Mouse (Mus musculus) midbrain, embryonic 14.5 days (tissue): Measurements from ENCODE around the gene Macc1. TPM values are rescaled to one million over a fixed set of nuclear protein-coding genes. Genes with fewer than 3 reads are reported as not detected.

Source experiments
- ATAC-seq: fragments of 200-750 bp; cut with Nextera tagmentation; 2 replicates; pipeline ENCODE4 v1.8.0; 2017; ENCODE audit warnings: moderate number of reproducible peaks, moderate library complexity; ENCODE audit not compliant: low FRiP score, low TSS enrichment
- DNase-seq: peaks from one replicate; pipeline ENCODE4 v3.0.0-alpha.2; 2015
- H3K27ac ChIP-seq: fragments of 300-500 bp; sonication (generic); replicated peaks from 2 replicates; pipeline ENCODE4 v1.5.1; 2014; ENCODE audit warnings: mild to moderate bottlenecking, low read depth, low read length, moderate library complexity
- H3K27me3 ChIP-seq: fragments of 300-500 bp; sonication (generic); 2 replicates; pipeline ENCODE4 v1.6.1; 2014; ENCODE audit warnings: low read length, control low read depth, mixed read lengths; ENCODE audit not compliant: control insufficient read depth, insufficient read depth
- H3K36me3 ChIP-seq: fragments of 300-500 bp; sonication (generic); 2 replicates; pipeline ENCODE4 v1.6.1; 2014; ENCODE audit warnings: low read length, control low read depth; ENCODE audit not compliant: control insufficient read depth, insufficient read depth
- H3K4me1 ChIP-seq: fragments of 300-500 bp; sonication (generic); 2 replicates; pipeline ENCODE4 v1.6.1; 2014; ENCODE audit warnings: mild to moderate bottlenecking, antibody characterized with exemption, low read length, control low read depth; ENCODE audit not compliant: control insufficient read depth, insufficient read depth
- H3K4me2 ChIP-seq: fragments of 300-500 bp; sonication (generic); 2 replicates; pipeline ENCODE4 v1.6.1; 2014; ENCODE audit warnings: mild to moderate bottlenecking, low read length, moderate library complexity
- H3K4me3 ChIP-seq: fragments of 300-500 bp; sonication (generic); replicated peaks from 2 replicates; pipeline ENCODE4 v1.5.1; 2014; ENCODE audit warnings: low read depth, low read length
- H3K9ac ChIP-seq: fragments of 300-500 bp; sonication (generic); replicated peaks from 2 replicates; pipeline ENCODE4 v1.6.1; 2014; ENCODE audit warnings: mild to moderate bottlenecking, low read length, moderate library complexity
- H3K9me3 ChIP-seq: fragments of 300-500 bp; sonication (generic); 2 replicates; pipeline ENCODE4 v1.6.1; 2016; ENCODE audit warnings: low read length, control low read depth, mixed read lengths; ENCODE audit not compliant: control insufficient read depth
- WGBS: fragments of 180-500 bp; shearing (Covaris S2); extraction: QIAGEN DNeasy Blood & Tissue Kit; methylation state at CpG from one replicate; pipeline ENCODE4 v1.1.7; 2014; 5-methylcytosine and 5-hydroxymethylcytosine counted together
- polyA plus RNA-seq: library from polyadenylated mRNA; unstranded; fragments of >200 nt; fragmentation: Nextera tagmentation; extraction: Ambion mirVana; gene quantifications from 2 replicates; pipeline ENCODE4 v1.2.1, GENCODE M21; 2014

Gene Macc1
- polyA plus RNA-seq, 1 experiment from 2014 or later = not detected

DNA sequence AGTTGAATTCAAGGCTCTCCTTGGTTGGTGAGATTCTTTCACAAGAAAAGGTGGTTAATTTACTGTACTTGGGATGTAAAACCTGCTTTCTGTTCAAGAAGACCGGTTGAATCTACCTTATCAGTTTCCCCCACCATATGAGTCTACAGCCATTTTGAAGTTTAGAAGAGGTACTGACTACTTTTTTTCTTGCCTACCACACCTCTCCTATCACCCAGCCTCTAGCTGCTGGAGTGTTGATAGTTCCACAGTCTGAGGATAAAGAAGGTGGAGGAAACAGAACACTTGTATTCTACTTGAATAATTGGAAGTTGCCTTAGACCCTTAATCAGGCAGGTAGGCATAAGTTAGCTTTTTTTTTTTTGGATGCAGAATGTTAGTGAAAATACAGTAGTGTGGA lies 88.2 kb downstream of the Macc1 start:
- Histone ChIP-seq H3K27ac (no peak overlapping the region), H3K9ac (no peak overlapping the region), H3K36me3 (no peaks in the 10 kb centered on the region), H3K4me1 (no peaks in the 10 kb centered on the region), H3K9me3 (no peaks in the 10 kb centered on the region), H3K4me3 (no peak overlapping the region), H3K4me2 (no peak overlapping the region), H3K27me3 (no peaks in the 10 kb centered on the region)
- no peak for DNase-seq
- 94% methylated on average over 1 of the region's 1 CpGs for WGBS
- ATAC-seq = no peak

- no peak overlapping the region for H3K4me2 ChIP-seq
- no peak overlapping the region for H3K9ac ChIP-seq
- no peaks in the 10 kb centered on the region for H3K4me1 ChIP-seq
- H3K36me3 ChIP-seq = no peaks in the 10 kb centered on the region
- no peak for ATAC-seq
- H3K9me3 ChIP-seq = no peaks in the 10 kb centered on the region
- no peak overlapping the region for H3K27ac ChIP-seq
- WGBS = 63% methylated on average over 3 of the region's 3 CpGs
- no peak overlapping the region for H3K4me3 ChIP-seq
- H3K27me3 ChIP-seq = no peaks in the 10 kb centered on the region
- no peak for DNase-seq
Observed at GRCm38 (mm10) chr12:119402796-119403195, 88.7 kb downstream of the Macc1 start.

DNA sequence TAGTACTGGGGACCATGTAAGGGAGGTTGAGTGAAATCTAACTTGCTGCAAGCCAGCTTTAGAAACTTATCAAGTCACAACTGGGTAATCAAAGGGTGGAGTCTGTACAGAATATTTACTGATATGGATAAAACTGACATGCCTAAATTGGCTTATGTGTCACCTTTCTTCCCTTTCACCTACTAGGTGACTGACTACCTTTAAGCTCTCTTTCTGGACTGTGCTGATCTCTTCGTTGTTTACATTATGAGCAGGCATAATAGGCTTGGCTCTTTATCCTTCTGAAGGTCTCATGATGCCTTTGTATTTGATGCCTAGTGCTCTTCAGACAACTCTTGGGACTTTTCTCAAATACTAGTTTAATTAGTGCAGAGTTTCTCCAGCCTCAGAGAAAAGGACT lies 90.7 kb downstream of the Macc1 start:
- no peak overlapping the region for H3K4me2 ChIP-seq
- no peaks in the 10 kb centered on the region for H3K27me3 ChIP-seq
- no peak for ATAC-seq
- no peak overlapping the region for H3K9ac ChIP-seq
- H3K36me3 ChIP-seq = no peaks in the 10 kb centered on the region
- H3K4me3 ChIP-seq = no peak overlapping the region
- H3K9me3 ChIP-seq = peaks cover 4% of the 10 kb centered on the region; the same call in 1 of the 2 replicates
- no peak for DNase-seq
- WGBS = 84% methylated on average over 1 of the region's 1 CpGs
- H3K4me1 ChIP-seq = no peaks in the 10 kb centered on the region
- no peak overlapping the region for H3K27ac ChIP-seq

GRCm38 (mm10) chr12:119410522-119410921 lies 96.5 kb downstream of the Macc1 start:
- Histone ChIP-seq H3K27me3 (no peaks in the 10 kb centered on the region), H3K4me3 (no peak overlapping the region), H3K27ac (no peak overlapping the region), H3K36me3 (no peaks in the 10 kb centered on the region), H3K9me3 (peaks cover 4% of the 10 kb centered on the region; the same call in 1 of the 2 replicates), H3K4me1 (no peaks in the 10 kb centered on the region), H3K9ac (no peak overlapping the region), H3K4me2 (no peak overlapping the region)
- ATAC-seq (no peak), DNase-seq (no peak)

DNA sequence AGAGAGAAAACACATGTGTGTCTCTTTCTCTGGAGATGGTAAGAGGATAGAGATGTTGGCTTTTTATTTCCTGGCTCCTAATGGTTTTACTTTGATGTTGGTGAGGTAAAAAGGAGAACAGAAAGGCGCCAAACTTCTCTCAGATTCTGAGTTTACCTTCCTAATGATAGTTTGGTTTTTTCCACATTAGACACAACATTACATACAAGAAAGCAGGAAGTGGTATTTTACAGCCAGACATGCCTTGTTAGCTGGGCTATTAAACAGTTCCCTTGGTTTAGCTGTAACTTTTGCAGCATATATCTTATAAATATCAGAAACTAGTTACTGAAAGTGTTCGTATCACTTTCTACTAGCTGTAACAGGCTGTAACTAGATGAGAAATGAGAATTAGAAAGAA lies 96.9 kb downstream of the Macc1 start:
- peaks cover 4% of the 10 kb centered on the region; the same call in 1 of the 2 replicates for H3K9me3 ChIP-seq
- no peaks in the 10 kb centered on the region for H3K27me3 ChIP-seq
- no peak overlapping the region for H3K4me3 ChIP-seq
- H3K4me1 ChIP-seq = no peaks in the 10 kb centered on the region
- H3K9ac ChIP-seq = no peak overlapping the region
- ATAC-seq (no peak), DNase-seq (no peak)
- no peak overlapping the region for H3K27ac ChIP-seq
- H3K4me2 ChIP-seq = no peak overlapping the region
- no peaks in the 10 kb centered on the region for H3K36me3 ChIP-seq
- 90% methylated on average over 2 of the region's 2 CpGs for WGBS

- Histone ChIP-seq H3K27me3 (no peaks in the 10 kb centered on the region), H3K4me1 (no peaks in the 10 kb centered on the region), H3K9ac (no peak overlapping the region), H3K36me3 (no peaks in the 10 kb centered on the region), H3K27ac (no peak overlapping the region), H3K4me2 (no peak overlapping the region), H3K4me3 (no peak overlapping the region), H3K9me3 (peaks cover 4% of the 10 kb centered on the region; the same call in 1 of the 2 replicates)
- DNase-seq (no peak), ATAC-seq (no peak)
- WGBS = 86% methylated on average over 2 of the region's 2 CpGs
Observed at GRCm38 (mm10) chr12:119411982-119412381, 97.9 kb downstream of the Macc1 start.

DNA sequence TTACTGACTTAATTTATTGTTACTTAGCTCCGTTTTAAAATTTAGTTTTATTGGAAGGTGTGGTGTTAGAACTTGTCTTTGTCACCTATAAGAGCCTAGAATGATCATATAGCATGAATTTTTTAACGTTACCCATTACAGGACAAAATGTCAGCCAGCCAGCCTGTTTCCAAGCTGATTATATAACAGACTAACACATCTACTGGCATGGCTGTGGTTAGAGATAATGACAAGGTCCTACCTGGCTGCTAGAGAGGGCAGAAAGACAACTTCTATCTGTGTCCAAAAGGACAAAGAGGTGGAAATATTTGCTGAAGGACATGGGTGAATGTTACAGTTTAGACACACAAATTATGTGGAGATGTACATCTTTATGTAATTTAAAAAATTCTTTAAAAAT lies 101.8 kb downstream of the Macc1 start:
- Histone ChIP-seq H3K27me3 (no peaks in the 10 kb centered on the region), H3K9me3 (no peaks in the 10 kb centered on the region), H3K4me1 (no peaks in the 10 kb centered on the region), H3K4me3 (no peak overlapping the region), H3K36me3 (no peaks in the 10 kb centered on the region), H3K27ac (no peak overlapping the region), H3K4me2 (no peak overlapping the region), H3K9ac (no peak overlapping the region)
- DNase-seq = no peak
- no peak for ATAC-seq
- 86% methylated on average over 2 of the region's 2 CpGs for WGBS

GRCm38 (mm10) chr12:119425749-119426148 lies 111.7 kb downstream of the Macc1 start:
- H3K4me3 ChIP-seq = no peak overlapping the region
- DNase-seq (no peak), ATAC-seq (no peak)
- WGBS = 83% methylated on average over 2 of the region's 2 CpGs
- H3K4me2 ChIP-seq = no peak overlapping the region
- H3K27ac ChIP-seq = no peak overlapping the region
- no peaks in the 10 kb centered on the region for H3K9me3 ChIP-seq
- H3K36me3 ChIP-seq = no peaks in the 10 kb centered on the region
- no peak overlapping the region for H3K9ac ChIP-seq
- H3K27me3 ChIP-seq = no peaks in the 10 kb centered on the region
- H3K4me1 ChIP-seq = no peaks in the 10 kb centered on the region

DNA sequence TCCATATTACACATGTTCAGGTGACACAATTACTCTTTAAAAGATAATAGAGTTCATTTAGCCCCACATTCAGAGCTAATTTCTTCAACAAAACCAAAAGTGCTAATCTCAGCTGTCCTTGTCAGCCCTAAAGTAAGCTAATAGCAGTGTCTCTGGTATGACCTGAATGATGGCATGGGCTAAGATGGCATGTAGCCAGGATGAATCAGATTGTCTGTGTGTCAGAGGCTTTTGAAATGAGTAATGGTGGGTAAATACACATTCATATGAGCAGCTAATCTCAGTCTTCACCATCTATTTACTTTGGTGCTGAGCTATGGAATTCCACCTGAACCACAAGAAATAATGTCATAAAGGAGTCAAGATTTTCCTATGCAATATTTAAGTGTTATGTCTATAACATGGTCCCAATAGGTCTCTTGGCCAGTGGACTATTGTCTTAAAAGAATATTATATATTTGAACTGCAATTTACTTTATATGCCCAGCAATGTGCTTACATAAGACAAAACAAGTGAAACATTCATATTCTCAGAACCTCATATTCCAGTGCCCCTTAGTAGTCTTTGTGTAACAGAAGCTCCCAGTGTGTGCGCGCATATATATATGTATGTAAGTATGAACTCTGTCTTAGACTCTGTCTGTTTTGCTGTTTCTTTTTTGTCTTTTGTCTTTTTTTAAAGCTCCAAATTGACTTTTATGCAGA lies 112.3 kb downstream of the Macc1 start:
- 100% methylated on average over 2 of the region's 2 CpGs for WGBS
- ATAC-seq (no peak), DNase-seq (no peak)
- Histone ChIP-seq H3K4me3 (no peak overlapping the region), H3K4me2 (no peak overlapping the region), H3K4me1 (no peaks in the 10 kb centered on the region), H3K9me3 (no peaks in the 10 kb centered on the region), H3K36me3 (no peaks in the 10 kb centered on the region), H3K9ac (no peak overlapping the region), H3K27ac (no peak overlapping the region), H3K27me3 (no peaks in the 10 kb centered on the region)
